Mouse (Mus musculus) cerebellum, postnatal 36 days (tissue): Measurements from ENCODE around the gene Ccr3.
"Not testable (repeated sequence)": the region's sequence is repeated elsewhere in the genome, so short reads cannot be mapped to it uniquely, and the experiment has no call there.

Experiments used
- DNase-seq, 2 experiments: peaks; one replicate each; pipeline ENCODE4 v3.0.0; 2021 to 2022; ENCODE audit warnings: mixed read lengths in 2 of 2

The Ccr3 gene

GRCm38 (mm10) chr9:124021672-124022071 is at the start of gene Ccr3:
Ccr3 (plus strand) TSS chr9:124021972.
- no peak for DNase-seq

- no peak for DNase-seq
Measured at GRCm38 (mm10) chr9:123975630-123976029, 46.1 kb upstream of the Ccr3 start.

GRCm38 (mm10) chr9:123976876-123977663 is 44.7 kb upstream of the Ccr3 start:
- DNase-seq = no peak

- DNase-seq = no peak
Measured at GRCm38 (mm10) chr9:123978308-123978707, 43.5 kb upstream of the Ccr3 start, which contains the start of gene Ccr1l1. Ccr1l1 (minus strand) TSS chr9:123978408.

- DNase-seq = not testable (repeated sequence)
Measured at GRCm38 (mm10) chr9:123980858-123981475, 40.8 kb upstream of the Ccr3 start.

- no peak for DNase-seq
Measured at GRCm38 (mm10) chr9:123981909-123982308, 39.9 kb upstream of the Ccr3 start.

GRCm38 (mm10) chr9:123982720-123983119 is 39.1 kb upstream of the Ccr3 start:
- DNase-seq = no peak

- DNase-seq = no peak
Measured at GRCm38 (mm10) chr9:123984943-123985342, 36.8 kb upstream of the Ccr3 start.

GRCm38 (mm10) chr9:123986217-123986616 is 35.6 kb upstream of the Ccr3 start:
- DNase-seq = no peak

- no peak for DNase-seq
Measured at GRCm38 (mm10) chr9:123989671-123990070, 32.1 kb upstream of the Ccr3 start.

GRCm38 (mm10) chr9:123991312-123991906 is 30.4 kb upstream of the Ccr3 start:
- no peak for DNase-seq

- DNase-seq = no peak
Measured at GRCm38 (mm10) chr9:123997719-123998118, 24.1 kb upstream of the Ccr3 start.

- DNase-seq = no peak
Measured at GRCm38 (mm10) chr9:123999784-124000183, 22.0 kb upstream of the Ccr3 start.

- DNase-seq = no peak
Measured at GRCm38 (mm10) chr9:124012691-124013090, 9.1 kb upstream of the Ccr3 start.

- no peak for DNase-seq
Measured at GRCm38 (mm10) chr9:124013270-124013669, 8.5 kb upstream of the Ccr3 start.

- no peak for DNase-seq
Measured at GRCm38 (mm10) chr9:124014985-124015652, 6.7 kb upstream of the Ccr3 start.

GRCm38 (mm10) chr9:124016048-124016447 is 5.7 kb upstream of the Ccr3 start:
- no peak for DNase-seq

- no peak for DNase-seq
Measured at GRCm38 (mm10) chr9:124019887-124020286, 1.9 kb upstream of the Ccr3 start.

GRCm38 (mm10) chr9:124033345-124033744 is 11.6 kb downstream of the Ccr3 start:
- DNase-seq = no peak

GRCm38 (mm10) chr9:124037707-124038106 is 15.9 kb downstream of the Ccr3 start:
- no peak for DNase-seq

GRCm38 (mm10) chr9:124038158-124038582 is 16.4 kb downstream of the Ccr3 start:
- no peak for DNase-seq

- DNase-seq = no peak
Measured at GRCm38 (mm10) chr9:124038949-124039348, 17.2 kb downstream of the Ccr3 start.

GRCm38 (mm10) chr9:124040932-124041331 is 19.2 kb downstream of the Ccr3 start:
- DNase-seq = no peak
